In the genomic region with DNA sequence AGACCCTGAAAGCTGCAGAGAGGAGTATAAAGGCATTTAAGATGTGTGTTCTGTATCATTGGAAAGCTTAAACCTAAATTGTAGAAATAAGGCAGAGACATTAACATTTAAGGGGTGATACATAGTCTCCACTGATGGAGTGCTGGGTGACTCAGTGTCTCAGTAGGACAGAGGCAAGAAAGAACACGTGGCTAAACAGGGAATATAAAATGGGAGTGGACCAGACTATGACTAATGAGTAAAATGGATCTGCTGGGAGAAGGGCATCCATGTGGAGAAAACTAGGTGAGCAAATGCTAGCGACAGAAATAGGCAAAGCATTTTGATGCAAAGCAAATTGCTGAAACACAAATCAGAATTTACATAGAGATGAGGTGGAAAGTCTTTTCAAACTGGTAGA, we compare ENCODE assay signal across 18 mouse cellular contexts.
"Had no signal": no experiment of that assay in that cellular context is flagged by ENCODE, and none has a peak within 500 bp of the region (broad histone marks: within the 10 kb centered on the region; RNA-seq: fewer than 3 reads in every experiment).

No protein-coding gene starts in this region.

- H3K9ac ChIP-seq: limb, embryonic 12.5 days; limb, embryonic 15.5 days; liver, embryonic 14.5 days; liver, postnatal 0 days; lung, embryonic 14.5 days; midbrain, embryonic 15.5 days; stomach, embryonic 15.5 days had no signal

- H3K36me3 ChIP-seq: limb, embryonic 12.5 days; limb, embryonic 15.5 days; midbrain, embryonic 15.5 days; stomach, embryonic 15.5 days had no signal

- H3K27ac ChIP-seq: limb, embryonic 12.5 days; limb, embryonic 15.5 days; liver, embryonic 14.5 days; macrophage; midbrain, embryonic 15.5 days; stomach, embryonic 15.5 days had no signal

- H3K9me3 ChIP-seq: limb, embryonic 12.5 days; limb, embryonic 15.5 days; midbrain, embryonic 15.5 days; stomach, embryonic 15.5 days had no signal

- ATAC-seq: liver, postnatal 0 days; lung, postnatal 0 days had no signal

- H3K27me3 ChIP-seq: limb, embryonic 15.5 days; midbrain, embryonic 15.5 days; stomach, embryonic 15.5 days had no signal

- H3K4me3 ChIP-seq: limb, embryonic 12.5 days; limb, embryonic 15.5 days; midbrain, embryonic 15.5 days; stomach, embryonic 15.5 days had no signal

- H3K4me1 ChIP-seq: limb, embryonic 15.5 days; stomach, embryonic 15.5 days had no signal

- H3K4me2 ChIP-seq: limb, embryonic 12.5 days; limb, embryonic 15.5 days; liver, embryonic 11.5 days; lung, embryonic 14.5 days; midbrain, embryonic 15.5 days; stomach, embryonic 15.5 days had no signal

- DNase-seq: kidney, adult 9 months; kidney, postnatal 14 days; kidney, postnatal 4 days; left cerebral cortex, postnatal 4 days; liver, postnatal 0 days; lung, embryonic 14.5 days; right cerebral cortex, adult 18-20 months; right cerebral cortex, postnatal 14 days; spleen, adult 18-20 months; thymus, postnatal 25 days had no signal
